Mouse (Mus musculus): ENCODE data around the gene Fubp1.

Gene Fubp1

DNA sequence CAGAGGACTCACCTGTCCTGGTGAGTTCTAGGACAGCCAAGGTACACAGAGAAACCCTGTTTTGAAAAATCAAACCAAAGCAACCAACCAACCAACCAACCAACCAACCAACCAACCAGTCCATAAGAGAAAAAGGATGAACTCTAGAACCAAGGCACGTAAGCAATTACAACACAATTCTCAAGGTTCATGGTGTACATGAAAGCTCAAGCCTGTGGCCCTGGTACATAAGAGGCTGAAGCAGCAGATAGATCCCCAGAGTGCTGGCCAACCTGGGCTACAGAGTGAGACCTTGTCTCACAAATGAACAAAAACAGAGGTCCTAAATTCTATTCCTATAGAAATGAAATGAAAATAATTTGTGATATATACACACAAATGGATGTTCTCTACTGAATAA, 74.1 kb downstream of the Fubp1 start:
- DNase-seq: no peak

DNA sequence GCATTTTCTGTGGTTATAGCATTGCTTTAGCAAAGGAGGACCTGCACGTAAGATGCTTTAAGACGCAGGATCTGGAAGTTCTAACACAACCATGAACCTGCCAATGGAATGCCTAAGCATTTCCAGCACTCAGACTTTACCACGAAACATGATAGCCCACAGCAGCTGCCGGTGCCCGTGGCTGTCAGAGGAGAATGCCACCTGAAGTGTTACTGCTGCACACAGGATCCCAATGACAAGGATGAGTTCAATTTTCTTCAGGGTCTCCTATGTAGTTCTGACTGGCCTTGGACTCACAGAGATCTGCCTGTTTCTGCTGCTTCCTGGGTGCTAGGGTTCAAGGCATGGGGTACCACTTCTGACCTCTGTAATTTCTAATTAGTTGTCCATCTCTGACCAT, 74.5 kb downstream of the Fubp1 start:
- no peak for DNase-seq

Data from cerebellum, adult 8-10 months (tissue).